Mouse (Mus musculus) embryo, embryonic 9.5 days (tissue): ENCODE data around the gene Mpp2.

Experiments
- DNase-seq: peaks from one replicate; pipeline ENCODE4 v3.0.0-alpha.2; 2017; ENCODE audit errors: extremely low spot score

The Mpp2 gene

GRCm38 (mm10) chr11:102008954-102009637 is 79.2 kb downstream of the Mpp2 start:
- DNase-seq: no peak

DNA sequence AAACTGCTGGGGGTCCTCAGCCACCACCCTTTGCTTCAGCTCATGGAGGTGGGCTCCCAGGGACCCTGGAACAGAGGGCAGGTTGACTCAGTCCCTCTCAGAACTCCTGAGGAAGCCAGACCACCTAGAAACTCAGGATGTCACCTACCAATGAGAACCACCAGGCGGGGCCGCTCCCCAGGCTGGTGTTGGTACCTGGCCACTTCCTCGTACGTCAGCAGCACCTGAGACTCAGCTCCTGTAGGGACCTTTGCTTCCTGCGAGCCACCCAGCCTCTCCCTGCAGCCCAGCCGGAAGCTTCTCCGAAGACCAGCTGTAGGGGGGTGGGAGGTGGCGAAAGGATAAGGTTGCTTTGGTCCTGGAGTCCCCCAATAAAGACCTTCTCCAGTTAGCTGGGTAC is 79.9 kb downstream of the Mpp2 start:
- no peak for DNase-seq
